Mouse (Mus musculus): Measurements from ENCODE around the gene Adck2. TPM values are rescaled to one million over a fixed set of nuclear protein-coding genes. Genes with fewer than 3 reads are reported as not detected.

The Adck2 gene
- polyA plus RNA-seq, 1 experiment from 2014 or later = 36.9 TPM

- peaks cover 76% of the 10 kb centered on the region for H3K4me1 ChIP-seq
These were observed 30.8 kb upstream of the Adck2 start for GRCm38 (mm10) chr6:39542631-39543597.

DNA sequence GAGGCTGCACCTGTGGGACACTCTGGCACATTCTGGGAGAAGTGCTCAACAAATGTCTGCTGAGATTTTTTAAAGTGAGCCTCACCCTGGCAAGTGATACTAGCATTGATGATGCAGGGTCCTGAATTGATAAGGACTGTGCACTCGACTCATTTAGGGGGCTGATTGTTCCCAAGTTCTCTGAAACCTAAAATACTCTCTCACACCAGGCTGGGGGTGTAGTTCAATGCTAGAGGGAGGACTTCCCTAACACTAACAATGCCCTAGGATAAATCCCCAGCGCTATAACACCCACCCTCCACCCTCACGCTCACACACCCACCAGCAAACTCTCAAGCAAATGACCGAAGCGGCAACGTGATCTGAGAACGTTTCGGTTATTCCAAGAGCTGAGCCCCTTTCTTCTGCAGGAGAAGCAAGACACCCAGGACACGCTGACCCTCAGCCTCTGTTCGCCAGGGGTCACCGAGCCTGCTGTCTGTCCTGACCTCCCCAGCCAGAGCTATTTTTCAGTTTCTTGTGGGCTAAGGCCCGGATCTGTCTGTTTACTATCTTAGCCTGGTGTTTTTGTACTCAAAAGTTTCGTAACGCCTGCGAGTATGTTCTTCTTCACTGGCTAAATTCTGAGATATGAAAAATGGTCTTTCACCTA, 29.8 kb upstream of the Adck2 start:
- H3K27ac ChIP-seq (replicated peaks) = peak overlapping the region; percentile 78
- WGBS = 11% methylated on average over 15 of the region's 15 CpGs
- no peaks in the 10 kb centered on the region for H3K36me3 ChIP-seq
- ATAC-seq (ENCODE audit: low FRiP score, low read depth) = no peak
- no peak overlapping the region for H3K4me3 ChIP-seq
- H3K4me1 ChIP-seq = peaks cover 67% of the 10 kb centered on the region
- no peak overlapping the region for H3K4me2 ChIP-seq (replicated peaks)
- no peak overlapping the region; the same call in 1 of the 2 replicates for H3K9ac ChIP-seq (replicated peaks)
- no peaks in the 10 kb centered on the region for H3K9me3 ChIP-seq
- no peaks in the 10 kb centered on the region for H3K27me3 ChIP-seq

More at GRCm38 (mm10) chr6:39542631-39543597, 30.8 kb upstream of the Adck2 start:
- WGBS = 14% methylated on average over 15 of the region's 15 CpGs
- Histone ChIP-seq H3K4me2 (replicated peaks) (peak overlapping the region; percentile 12; the same call in 1 of the 2 replicates), H3K36me3 (no peaks in the 10 kb centered on the region), H3K4me3 (no peak overlapping the region), H3K27ac (replicated peaks) (peak overlapping the region; percentile 78), H3K9me3 (no peaks in the 10 kb centered on the region), H3K27me3 (no peaks in the 10 kb centered on the region), H3K9ac (replicated peaks) (0 out of 2 replicates have a peak overlapping the region, but pooled peaks have one; percentile 16)
- ATAC-seq (ENCODE audit: low FRiP score, low read depth) = peak; percentile 70

DNA sequence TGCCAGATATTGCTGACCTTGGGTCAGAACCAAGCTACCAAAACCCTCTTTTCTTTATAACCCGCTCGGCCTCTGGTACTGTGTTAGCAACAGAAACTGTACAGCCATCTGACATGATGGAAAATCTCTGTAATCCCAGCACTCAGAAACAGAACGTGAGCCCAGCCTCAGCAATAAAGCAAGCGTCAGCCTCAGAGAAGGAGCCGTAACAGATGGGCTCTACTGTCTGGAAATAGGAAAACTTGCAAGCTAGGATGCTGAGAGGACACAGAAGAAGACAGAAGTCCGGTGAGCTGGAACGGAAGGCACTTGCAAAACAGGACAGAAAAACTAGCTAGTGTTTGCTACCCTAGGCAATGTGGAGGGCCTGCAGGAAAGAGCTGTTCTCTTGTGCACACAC, 28.2 kb upstream of the Adck2 start:
- no peak overlapping the region for H3K9ac ChIP-seq (replicated peaks)
- H3K36me3 ChIP-seq = no peaks in the 10 kb centered on the region
- no peak overlapping the region for H3K4me2 ChIP-seq (replicated peaks)
- H3K27ac ChIP-seq (replicated peaks) = 0 out of 2 replicates have a peak overlapping the region, but pooled peaks have one; percentile 32
- no peak overlapping the region for H3K4me3 ChIP-seq
- ATAC-seq (ENCODE audit: low FRiP score, low read depth) = no peak
- 88% methylated on average over 7 of the region's 7 CpGs for WGBS
- H3K27me3 ChIP-seq = no peaks in the 10 kb centered on the region
- no peaks in the 10 kb centered on the region for H3K9me3 ChIP-seq
- peaks cover 52% of the 10 kb centered on the region for H3K4me1 ChIP-seq

DNA sequence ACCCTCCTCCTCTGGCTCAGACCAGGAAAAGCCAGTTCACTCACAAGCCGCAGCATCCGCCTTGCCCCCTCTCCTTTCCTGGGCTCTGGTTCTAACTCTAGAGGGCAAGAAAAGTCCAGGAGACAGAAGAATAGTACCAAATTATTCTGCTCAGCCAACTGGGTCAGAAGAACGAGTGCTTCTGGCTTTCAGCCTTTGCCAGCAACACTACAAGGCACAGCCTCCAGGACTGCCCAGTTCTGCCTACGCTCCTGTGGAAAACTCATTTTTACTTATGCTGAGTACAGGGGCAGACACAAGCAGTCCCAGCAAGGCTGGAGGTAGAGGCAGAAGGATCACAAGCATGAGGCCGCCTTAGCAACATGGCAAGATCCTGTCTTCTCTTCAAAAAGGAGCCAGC, 25.6 kb upstream of the Adck2 start:
- Histone ChIP-seq H3K4me3 (no peak overlapping the region), H3K27ac (replicated peaks) (no peak overlapping the region), H3K4me1 (peaks cover 43% of the 10 kb centered on the region), H3K4me2 (replicated peaks) (no peak overlapping the region), H3K9me3 (no peaks in the 10 kb centered on the region), H3K27me3 (no peaks in the 10 kb centered on the region), H3K9ac (replicated peaks) (no peak overlapping the region), H3K36me3 (peaks cover 11% of the 10 kb centered on the region)
- 83% methylated on average over 5 of the region's 5 CpGs for WGBS
- ATAC-seq (ENCODE audit: low FRiP score, low read depth) = no peak

GRCm38 (mm10) chr6:39551981-39552636, 21.6 kb upstream of the Adck2 start:
- Histone ChIP-seq H3K27ac (replicated peaks) (0 out of 2 replicates have a peak overlapping the region, but pooled peaks have one; percentile 8), H3K4me2 (replicated peaks) (no peak overlapping the region), H3K4me1 (peaks cover 37% of the 10 kb centered on the region), H3K4me3 (no peak overlapping the region), H3K9me3 (no peaks in the 10 kb centered on the region), H3K36me3 (peaks cover 11% of the 10 kb centered on the region), H3K9ac (replicated peaks) (no peak overlapping the region), H3K27me3 (no peaks in the 10 kb centered on the region)
- 73% methylated on average over 8 of the region's 8 CpGs for WGBS
- ATAC-seq (ENCODE audit: low FRiP score, low read depth) = no peak

DNA sequence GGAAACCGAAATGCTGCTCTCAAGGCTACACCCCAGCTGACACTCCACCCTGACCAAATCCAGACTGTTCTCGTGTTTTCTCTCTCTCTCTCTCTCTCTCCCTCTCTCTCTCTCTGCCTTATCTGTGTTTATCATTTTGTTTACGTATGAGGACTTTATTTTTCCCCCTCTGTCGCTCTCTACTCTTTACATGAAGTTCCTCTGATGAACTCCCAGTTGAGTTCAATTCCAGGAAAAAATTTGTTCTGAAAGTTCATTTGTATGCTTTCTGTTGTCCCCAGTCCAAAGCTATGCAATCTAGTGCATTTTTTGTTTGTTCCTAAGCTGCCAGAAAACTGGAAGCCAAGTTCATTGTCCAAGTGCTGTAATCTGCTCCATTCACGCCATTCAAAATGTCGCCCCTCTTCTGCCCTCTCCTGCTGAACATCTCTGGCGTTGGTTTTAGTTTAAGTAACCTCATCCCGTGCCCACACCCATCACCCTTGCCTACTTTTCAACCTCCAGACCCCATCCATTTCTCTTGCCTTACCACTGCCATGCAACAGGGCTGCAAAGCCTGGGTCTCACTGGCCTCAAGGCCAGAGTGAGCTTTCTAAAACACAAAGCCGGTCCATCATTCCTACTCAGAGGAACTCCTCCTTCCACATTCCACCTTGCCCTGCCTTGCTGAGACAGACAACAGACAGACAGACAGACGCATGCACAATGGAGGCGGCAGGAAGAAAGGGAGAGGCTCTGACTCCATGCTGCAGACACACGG, 18.6 kb upstream of the Adck2 start:
- peaks cover 11% of the 10 kb centered on the region for H3K36me3 ChIP-seq
- WGBS = 52% methylated on average over 12 of the region's 12 CpGs
- peak overlapping the region; percentile 36; the same call in 1 of the 2 replicates for H3K27ac ChIP-seq (replicated peaks)
- peak overlapping the region; percentile 92 for H3K9ac ChIP-seq (replicated peaks)
- peaks cover 54% of the 10 kb centered on the region for H3K4me1 ChIP-seq
- peak overlapping the region; percentile 89 for H3K4me3 ChIP-seq
- H3K27me3 ChIP-seq = no peaks in the 10 kb centered on the region
- no peak for ATAC-seq (ENCODE audit: low FRiP score, low read depth)
- no peaks in the 10 kb centered on the region for H3K9me3 ChIP-seq
- H3K4me2 ChIP-seq (replicated peaks) = peak overlapping the region; percentile 55

DNA sequence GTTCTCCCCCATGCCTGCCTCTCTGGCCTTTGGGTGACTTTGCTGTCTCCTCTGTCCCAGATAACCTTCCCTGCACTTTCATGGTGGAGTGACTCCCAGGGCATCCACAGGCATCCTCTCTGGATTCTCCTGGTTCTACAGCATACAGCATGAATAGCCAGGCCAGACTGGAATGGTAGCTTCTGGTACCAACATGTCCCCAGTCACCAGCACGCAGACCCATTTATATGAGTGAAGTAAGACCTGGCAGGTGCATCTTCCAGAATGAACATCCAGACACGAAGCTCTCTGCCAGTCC, 18.1 kb upstream of the Adck2 start:
- H3K9ac ChIP-seq (replicated peaks) = peak overlapping the region; percentile 92
- peak overlapping the region; percentile 36; the same call in 1 of the 2 replicates for H3K27ac ChIP-seq (replicated peaks)
- ATAC-seq (ENCODE audit: low FRiP score, low read depth) = no peak
- no peaks in the 10 kb centered on the region for H3K9me3 ChIP-seq
- peaks cover 55% of the 10 kb centered on the region for H3K4me1 ChIP-seq
- no peaks in the 10 kb centered on the region for H3K27me3 ChIP-seq
- peak overlapping the region; percentile 55 for H3K4me2 ChIP-seq (replicated peaks)
- peak overlapping the region; percentile 89 for H3K4me3 ChIP-seq
- peaks cover 11% of the 10 kb centered on the region for H3K36me3 ChIP-seq
- WGBS = 70% methylated on average over 2 of the region's 2 CpGs

GRCm38 (mm10) chr6:39556900-39557659, 16.6 kb upstream of the Adck2 start:
- ATAC-seq (ENCODE audit: low FRiP score, low read depth) = peak; percentile 62
- Histone ChIP-seq H3K9ac (replicated peaks) (peak overlapping the region; percentile 92), H3K9me3 (no peaks in the 10 kb centered on the region), H3K27me3 (no peaks in the 10 kb centered on the region; the same call in 1 of the 2 replicates), H3K27ac (replicated peaks) (peak overlapping the region; percentile 98), H3K4me1 (peaks cover 53% of the 10 kb centered on the region), H3K4me2 (replicated peaks) (peak overlapping the region; percentile 55), H3K4me3 (peak overlapping the region; percentile 89), H3K36me3 (peaks cover under 1% of the 10 kb centered on the region)
- WGBS = under 1% methylated on average over 52 of the region's 54 CpGs

GRCm38 (mm10) chr6:39557723-39558261, 15.9 kb upstream of the Adck2 start, which contains the start of gene Dennd2a:
Gene Dennd2a, minus strand, starts transcription at chr6:39557867.
- 0% methylated on average over 45 of the region's 50 CpGs for WGBS
- H3K27me3 ChIP-seq = no peaks in the 10 kb centered on the region; the same call in 1 of the 2 replicates
- peak within 1 kb of the TSS; percentile 89 for H3K4me3 ChIP-seq
- peak; percentile 97 for ATAC-seq (ENCODE audit: low FRiP score, low read depth)
- peak within 1 kb of the TSS; percentile 92 for H3K9ac ChIP-seq (replicated peaks)
- H3K9me3 ChIP-seq = no peaks in the 10 kb centered on the region
- peak within 1 kb of the TSS; percentile 55 for H3K4me2 ChIP-seq (replicated peaks)
- peak within 1 kb of the TSS; percentile 98 for H3K27ac ChIP-seq (replicated peaks)
- peaks cover 48% of the 10 kb centered on the region for H3K4me1 ChIP-seq
- H3K36me3 ChIP-seq = no peaks in the 10 kb centered on the region; the same call in 1 of the 2 replicates

- Histone ChIP-seq H3K4me2 (replicated peaks) (no peak overlapping the region), H3K27me3 (no peaks in the 10 kb centered on the region; the same call in 1 of the 2 replicates), H3K9ac (replicated peaks) (no peak overlapping the region), H3K4me1 (peaks cover 44% of the 10 kb centered on the region), H3K9me3 (no peaks in the 10 kb centered on the region), H3K27ac (replicated peaks) (peak overlapping the region; percentile 54), H3K4me3 (no peak overlapping the region), H3K36me3 (no peaks in the 10 kb centered on the region)
- ATAC-seq (ENCODE audit: low FRiP score, low read depth) = no peak
- WGBS = 48% methylated on average over 6 of the region's 6 CpGs
These were observed 14.3 kb upstream of the Adck2 start for GRCm38 (mm10) chr6:39559276-39559939.

Measured in midbrain, embryonic 12.5 days (tissue).